Mouse (Mus musculus) spleen, postnatal 14 days (tissue): ENCODE measurements around the gene Fgfr2.

ENCODE experiments used
- DNase-seq, 2 experiments: peaks; one replicate each; pipeline ENCODE4 v3.0.0; 2021 to 2022; ENCODE audit warnings: low spot score in 2 of 2

Gene Fgfr2

GRCm38 (mm10) chr7:132888518-132889249 is 234.5 kb downstream of the Fgfr2 start:
- DNase-seq: no peak

GRCm38 (mm10) chr7:132888052-132888451 is 235.1 kb downstream of the Fgfr2 start:
- no peak for DNase-seq

- no peak for DNase-seq
Observed at GRCm38 (mm10) chr7:132887019-132887804, 235.9 kb downstream of the Fgfr2 start.

- no peak for DNase-seq
Observed at GRCm38 (mm10) chr7:132884031-132884430, 239.1 kb downstream of the Fgfr2 start.

GRCm38 (mm10) chr7:132882343-132882742 is 240.8 kb downstream of the Fgfr2 start:
- no peak for DNase-seq

- DNase-seq: no peak
Observed at GRCm38 (mm10) chr7:132880276-132880675, 242.9 kb downstream of the Fgfr2 start.

- no peak for DNase-seq
Observed at GRCm38 (mm10) chr7:132875391-132876086, 247.6 kb downstream of the Fgfr2 start.

GRCm38 (mm10) chr7:132873043-132873442 is 250.1 kb downstream of the Fgfr2 start:
- DNase-seq: no peak

- DNase-seq: no peak
Observed at GRCm38 (mm10) chr7:132866316-132866715, 256.8 kb downstream of the Fgfr2 start.

GRCm38 (mm10) chr7:132859042-132859958 is 263.9 kb downstream of the Fgfr2 start, which contains the start of gene Abraxas2:
Gene Abraxas2, plus strand, starts transcription at chr7:132859225.
- DNase-seq: peak; percentile 82 to 87

- DNase-seq: no peak
Observed at GRCm38 (mm10) chr7:132858043-132858608, 265.0 kb downstream of the Fgfr2 start.

GRCm38 (mm10) chr7:132856083-132856482 is 267.1 kb downstream of the Fgfr2 start:
- DNase-seq: no peak

GRCm38 (mm10) chr7:132853946-132854345 is 269.2 kb downstream of the Fgfr2 start:
- no peak for DNase-seq

GRCm38 (mm10) chr7:132853361-132853760 is 269.8 kb downstream of the Fgfr2 start:
- DNase-seq: no peak

GRCm38 (mm10) chr7:132852173-132852844 is 270.8 kb downstream of the Fgfr2 start, which contains the start of gene Eef1akmt2:
Gene Eef1akmt2, minus strand, starts transcription at chr7:132852673.
- peak; percentile 60 to 74 for DNase-seq

- DNase-seq: no peak
Observed at GRCm38 (mm10) chr7:132843152-132843551, 280.0 kb downstream of the Fgfr2 start.

GRCm38 (mm10) chr7:132842455-132842854 is 280.7 kb downstream of the Fgfr2 start:
- no peak for DNase-seq

- DNase-seq: no peak
Observed at GRCm38 (mm10) chr7:132841287-132841686, 281.9 kb downstream of the Fgfr2 start.

- DNase-seq: no peak
Observed at GRCm38 (mm10) chr7:132830955-132831354, 292.2 kb downstream of the Fgfr2 start.

GRCm38 (mm10) chr7:132824346-132825022 is 298.7 kb downstream of the Fgfr2 start:
- no peak for DNase-seq
